Mouse (Mus musculus) lung, postnatal 0 days (tissue): ENCODE results near the gene Mindy2. TPM values are rescaled to one million over a fixed set of nuclear protein-coding genes. Genes with fewer than 3 reads are reported as not detected.

Experiments
- ATAC-seq: fragments of 200-750 bp; cut with Nextera tagmentation; 2 replicates; pipeline ENCODE4 v1.8.0; 2017; ENCODE audit warnings: moderate library complexity
- DNase-seq: peaks from one replicate; pipeline ENCODE4 v3.0.0-alpha.2; 2016; ENCODE audit warnings: low spot score
- H3K27ac ChIP-seq: fragments of 300-500 bp; sonication (generic); 2 replicates; pipeline ENCODE4 v1.5.1; 2014; ENCODE audit warnings: antibody characterized with exemption, mild to moderate bottlenecking, low read length, mixed read lengths
- H3K27me3 ChIP-seq: fragments of 300-500 bp; sonication (generic); replicated peaks from 2 replicates; pipeline ENCODE4 v1.6.1; 2014; ENCODE audit warnings: low read length, mixed read lengths; ENCODE audit not compliant: insufficient read depth
- H3K36me3 ChIP-seq: fragments of 300-500 bp; sonication (generic); 2 replicates; pipeline ENCODE4 v1.6.1; 2014; ENCODE audit warnings: low read length, mixed read lengths; ENCODE audit not compliant: insufficient read depth
- H3K4me1 ChIP-seq: fragments of 300-500 bp; sonication (generic); 2 replicates; pipeline ENCODE4 v1.6.1; 2014; ENCODE audit warnings: antibody characterized with exemption, low read depth, low read length, mixed read lengths; ENCODE audit not compliant: insufficient read depth
- H3K4me2 ChIP-seq: fragments of 300-500 bp; sonication (generic); replicated peaks from 2 replicates; pipeline ENCODE4 v1.6.1; 2014; ENCODE audit warnings: low read depth, mild to moderate bottlenecking, low read length, moderate library complexity, mixed read lengths
- H3K4me3 ChIP-seq: fragments of 300-500 bp; sonication (generic); 2 replicates; pipeline ENCODE4 v1.5.1; 2014; ENCODE audit warnings: low read depth, low read length
- H3K9ac ChIP-seq: fragments of 300-500 bp; sonication (generic); replicated peaks from 2 replicates; pipeline ENCODE4 v1.6.1; 2014; ENCODE audit warnings: low read depth, mild to moderate bottlenecking
- H3K9me3 ChIP-seq: fragments of 300-500 bp; sonication (generic); 2 replicates; pipeline ENCODE4 v1.6.1; 2016; ENCODE audit warnings: low read length, mixed read lengths
- CTCF ChIP-seq: IDR thresholded peaks from 2 replicates; pipeline ENCODE4 v1.5.1; 2016; ENCODE audit warnings: antibody characterized with exemption, mild to moderate bottlenecking
- EP300 ChIP-seq: IDR thresholded peaks from 2 replicates; pipeline ENCODE4 v1.6.1; 2016; ENCODE audit warnings: antibody characterized with exemption, mild to moderate bottlenecking, control low read depth
- WGBS: fragments of 180-500 bp; shearing (Covaris S2); extraction: QIAGEN DNeasy Blood & Tissue Kit; methylation state at CpG from one replicate; pipeline ENCODE4 v1.1.7; 2014; 5-methylcytosine and 5-hydroxymethylcytosine counted together
- polyA plus RNA-seq: library from polyadenylated mRNA; unstranded; fragments of >200 nt; fragmentation: Nextera tagmentation; extraction: Ambion mirVana; gene quantifications from 2 replicates; pipeline ENCODE4 v1.2.1, GENCODE M21; 2015

The Mindy2 gene
- polyA plus RNA-seq, 1 experiment from 2014 or later = 18.9 TPM

GRCm38 (mm10) chr9:70691772-70692693 is 35.1 kb upstream of the Mindy2 start:
- Histone ChIP-seq H3K36me3 (no peaks in the 10 kb centered on the region), H3K27me3 (no peaks in the 10 kb centered on the region), H3K9ac (no peak overlapping the region), H3K27ac (no peak overlapping the region), H3K4me3 (no peak overlapping the region), H3K9me3 (no peaks in the 10 kb centered on the region), H3K4me1 (0 out of 2 replicates have a peak, but pooled peaks cover 6% of the 10 kb centered on the region), H3K4me2 (no peak overlapping the region)
- 61% methylated on average over 2 of the region's 2 CpGs for WGBS
- ATAC-seq (no peak), DNase-seq (no peak)
- TF ChIP-seq EP300 (no peak), CTCF (no peak)

- H3K4me3 ChIP-seq = no peak overlapping the region
- ATAC-seq = no peak
- H3K4me2 ChIP-seq = no peak overlapping the region
- H3K27me3 ChIP-seq = no peaks in the 10 kb centered on the region
- H3K9ac ChIP-seq = no peak overlapping the region
- no peaks in the 10 kb centered on the region for H3K36me3 ChIP-seq
- H3K9me3 ChIP-seq = no peaks in the 10 kb centered on the region
- no peak overlapping the region for H3K27ac ChIP-seq
- 0 out of 2 replicates have a peak, but pooled peaks cover 6% of the 10 kb centered on the region for H3K4me1 ChIP-seq
- TF ChIP-seq EP300 (no peak), CTCF (no peak)
- no peak for DNase-seq
These were observed 33.6 kb upstream of the Mindy2 start for GRCm38 (mm10) chr9:70690579-70690978.

- H3K36me3 ChIP-seq = no peaks in the 10 kb centered on the region
- no peak for DNase-seq
- TF ChIP-seq EP300 (no peak), CTCF (no peak)
- H3K27me3 ChIP-seq = no peaks in the 10 kb centered on the region
- H3K4me3 ChIP-seq = no peak overlapping the region
- ATAC-seq = no peak
- H3K4me1 ChIP-seq = 0 out of 2 replicates have a peak, but pooled peaks cover 6% of the 10 kb centered on the region
- 68% methylated on average over 3 of the region's 3 CpGs for WGBS
- H3K9me3 ChIP-seq = no peaks in the 10 kb centered on the region
- no peak overlapping the region for H3K4me2 ChIP-seq
- H3K9ac ChIP-seq = no peak overlapping the region
- no peak overlapping the region for H3K27ac ChIP-seq
These were observed 33.0 kb upstream of the Mindy2 start for GRCm38 (mm10) chr9:70689926-70690325.

- no peak overlapping the region for H3K27ac ChIP-seq
- DNase-seq (no peak), ATAC-seq (no peak)
- 0 out of 2 replicates have a peak, but pooled peaks cover 6% of the 10 kb centered on the region for H3K4me1 ChIP-seq
- no peaks in the 10 kb centered on the region for H3K36me3 ChIP-seq
- WGBS = 75% methylated on average over 2 of the region's 2 CpGs
- TF ChIP-seq CTCF (no peak), EP300 (no peak)
- H3K9me3 ChIP-seq = no peaks in the 10 kb centered on the region
- no peak overlapping the region for H3K4me3 ChIP-seq
- no peak overlapping the region for H3K4me2 ChIP-seq
- no peaks in the 10 kb centered on the region for H3K27me3 ChIP-seq
- no peak overlapping the region for H3K9ac ChIP-seq
These were observed 31.5 kb upstream of the Mindy2 start for GRCm38 (mm10) chr9:70688301-70688968.

GRCm38 (mm10) chr9:70682202-70682601 is 25.2 kb upstream of the Mindy2 start:
- Histone ChIP-seq H3K27me3 (no peaks in the 10 kb centered on the region), H3K9me3 (no peaks in the 10 kb centered on the region), H3K4me1 (peaks cover 4% of the 10 kb centered on the region; the same call in 1 of the 2 replicates), H3K4me2 (no peak overlapping the region), H3K27ac (no peak overlapping the region), H3K9ac (no peak overlapping the region), H3K4me3 (no peak overlapping the region), H3K36me3 (no peaks in the 10 kb centered on the region)
- WGBS = 28% methylated on average over 1 of the region's 1 CpGs
- no peak for DNase-seq
- TF ChIP-seq CTCF = no peak
- no peak for TF ChIP-seq EP300
- no peak for ATAC-seq
